In the genomic region with DNA sequence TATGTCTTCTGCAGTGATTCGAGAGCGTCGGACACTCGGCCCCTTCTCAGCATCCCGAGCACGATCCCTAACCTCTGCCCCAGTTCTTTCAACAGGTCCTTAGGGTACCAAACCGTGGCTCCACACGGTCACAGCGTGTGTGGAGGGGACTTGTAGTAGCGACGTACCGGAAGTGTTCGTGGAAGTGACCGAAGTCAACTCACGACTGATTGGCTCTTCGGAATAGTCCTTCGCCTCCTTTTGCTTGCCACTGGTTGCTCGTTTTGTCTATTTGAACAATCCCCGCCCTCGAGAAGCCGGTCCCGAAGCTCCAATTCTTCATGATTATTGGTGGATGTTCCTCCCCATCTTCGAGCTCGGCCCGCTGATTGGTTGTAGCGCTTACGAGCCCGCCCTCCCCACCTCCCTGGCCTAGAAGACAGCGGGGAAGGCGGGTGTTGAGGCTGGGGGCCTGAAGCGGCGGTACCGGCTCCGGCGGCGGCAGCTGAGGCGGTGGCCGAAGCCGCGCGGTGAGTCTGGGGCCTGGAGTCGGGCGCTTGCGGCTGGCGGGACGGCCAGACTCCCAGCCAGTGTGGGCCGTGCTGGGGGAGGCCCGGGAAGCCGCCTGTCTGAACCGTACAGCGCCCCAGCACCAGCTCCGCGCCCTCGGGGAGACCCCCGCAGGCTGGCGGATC, we compare ENCODE assay signal across 8 mouse cellular contexts. TPM values are rescaled to one million over a fixed set of nuclear protein-coding genes. Genes with fewer than 3 reads are reported as not detected.
DNase-seq lines count a peak whose midpoint lies in the region; ATAC-seq and TF ChIP-seq lines count a peak whose summit lies in the region.

A gene (plus strand): TSS at position 433 of the 674 bp plus-strand sequence.

- peak within 1 kb of the TSS; percentile 90 for H3K9ac ChIP-seq in forebrain, embryonic 16.5 days (replicated peaks; ENCODE audit: low read depth, low read length)
- H3K9ac ChIP-seq in lung, embryonic 14.5 days, result peak within 1 kb of the TSS; percentile 86

- TF ChIP-seq CTCF in G1E (IDR thresholded peaks at IDR 0.05; ENCODE audit: low read depth, low read length), result no peak
- TF ChIP-seq CTCF in layer of hippocampus, adult 2 months (conservative IDR thresholded peaks at IDR 0.05), result no peak
- no peak for TF ChIP-seq CTCF in lung, embryonic 14.5 days (IDR thresholded peaks at IDR 0.05; ENCODE audit: low read depth)
- no peak for TF ChIP-seq CTCF in olfactory bulb, adult 2 months (IDR thresholded peaks at IDR 0.05; ENCODE audit: insufficient read depth, low read depth, low read length)
- 0 out of 2 replicates have a peak, but pooled peaks have one; percentile 13 for TF ChIP-seq CTCF in thymus, adult 2 months (IDR thresholded peaks at IDR 0.05; ENCODE audit: borderline replicate concordance, control insufficient read depth, extremely low read depth, insufficient read depth, low read length, poor library complexity)

- H3K4me2 ChIP-seq in forebrain, embryonic 16.5 days (ENCODE audit: low read length), result peak within 1 kb of the TSS; percentile 70
- peak within 1 kb of the TSS; percentile 79 for H3K4me2 ChIP-seq in lung, embryonic 14.5 days

- peak; percentile 65 for TF ChIP-seq POLR2A in olfactory bulb, adult 2 months (IDR thresholded peaks at IDR 0.05; ENCODE audit: insufficient read depth, low read depth, low read length)
- TF ChIP-seq POLR2A in thymus, adult 2 months (IDR thresholded peaks at IDR 0.05; ENCODE audit: control insufficient read depth, extremely low read depth, insufficient read depth, low read length, poor library complexity), result peak; percentile 85

- peak within 1 kb of the TSS; percentile 81 for H3K27ac ChIP-seq in forebrain, embryonic 16.5 days (ENCODE audit: low read length)
- H3K27ac ChIP-seq in layer of hippocampus, adult 2 months, result peak within 1 kb of the TSS; percentile 89
- 0 out of 2 replicates have a peak within 1 kb of the TSS, but pooled peaks have one; percentile 43 for H3K27ac ChIP-seq in lung, embryonic 14.5 days (ENCODE audit: low read depth)
- H3K27ac ChIP-seq in olfactory bulb, adult 2 months (ENCODE audit: insufficient read depth, low read depth, low read length), result peak within 1 kb of the TSS; percentile 27; the same call in 1 of the 2 replicates
- H3K27ac ChIP-seq in thymus, adult 2 months (ENCODE audit: control insufficient read depth, insufficient read depth, low read length), result peak within 1 kb of the TSS; percentile 28; the same call in 1 of the 2 replicates

- ATAC-seq in G1E (ENCODE audit: extremely low read depth, insufficient number of reproducible peaks, low FRiP score, poor library complexity, severe bottlenecking), result peak; percentile 91
- ATAC-seq in forebrain, embryonic 16.5 days, result peak; percentile 98
- peak; percentile 96 for ATAC-seq in lung, embryonic 14.5 days (ENCODE audit: insufficient read depth)

- H3K9me3 ChIP-seq in G1E (replicated peaks), result no peaks in the 10 kb centered on the region
- H3K9me3 ChIP-seq in forebrain, embryonic 16.5 days (ENCODE audit: control insufficient read depth, low read length), result no peaks in the 10 kb centered on the region
- no peaks in the 10 kb centered on the region for H3K9me3 ChIP-seq in lung, embryonic 14.5 days (ENCODE audit: low read depth, low read length)

- intact Hi-C loops in heart, postnatal 36 days (cut with DNase I), result no loop called here

- DNase-seq in G1E (ENCODE audit: low spot score), result peak; percentile 99
- DNase-seq in cerebellum, adult 18-20 months, result peak; percentile 92 to 98
- DNase-seq in heart, postnatal 36 days, result peak; percentile 92 to 93
- peak; percentile 92 to 98 for DNase-seq in layer of hippocampus, adult 2 months (ENCODE audit: low spot score in 2 of 2)
- peak; percentile 98 for DNase-seq in lung, embryonic 14.5 days
- peak; percentile 95 for DNase-seq in thymus, adult 2 months

- under 1% methylated on average over 46 of the region's 56 CpGs for WGBS in forebrain, embryonic 16.5 days
- under 1% methylated on average over 56 of the region's 56 CpGs for WGBS in lung, embryonic 14.5 days
- under 1% methylated on average over 56 of the region's 56 CpGs for WGBS in olfactory bulb, adult 2 months
- WGBS in thymus, adult 2 months, result under 1% methylated on average over 56 of the region's 56 CpGs

- H3K36me3 ChIP-seq in G1E (replicated peaks), result peaks cover 34% of the 10 kb centered on the region
- H3K36me3 ChIP-seq in forebrain, embryonic 16.5 days (ENCODE audit: control insufficient read depth, insufficient read depth), result peaks cover 8% of the 10 kb centered on the region
- H3K36me3 ChIP-seq in lung, embryonic 14.5 days (ENCODE audit: insufficient read depth), result peaks cover 11% of the 10 kb centered on the region
- peaks cover 6% of the 10 kb centered on the region for H3K36me3 ChIP-seq in thymus, adult 2 months (ENCODE audit: control insufficient read depth, insufficient read depth, low read length)

- H3K27me3 ChIP-seq in G1E (ENCODE audit: insufficient read depth, low read length), result no peaks in the 10 kb centered on the region
- no peaks in the 10 kb centered on the region for H3K27me3 ChIP-seq in forebrain, embryonic 16.5 days (replicated peaks; ENCODE audit: control insufficient read depth, insufficient read depth, low read length)
- no peaks in the 10 kb centered on the region for H3K27me3 ChIP-seq in lung, embryonic 14.5 days (ENCODE audit: insufficient read depth, low read length)
- no peaks in the 10 kb centered on the region for H3K27me3 ChIP-seq in thymus, adult 2 months (ENCODE audit: control insufficient read depth, insufficient read depth, low read length)

- H3K4me1 ChIP-seq in G1E (ENCODE audit: insufficient read depth, low read depth, low read length), result peaks cover 33% of the 10 kb centered on the region
- peaks cover 35% of the 10 kb centered on the region for H3K4me1 ChIP-seq in forebrain, embryonic 16.5 days (replicated peaks; ENCODE audit: control insufficient read depth, insufficient read depth, low read length)
- H3K4me1 ChIP-seq in lung, embryonic 14.5 days (ENCODE audit: insufficient read depth), result peaks cover 8% of the 10 kb centered on the region; the same call in 1 of the 2 replicates
- peaks cover 8% of the 10 kb centered on the region for H3K4me1 ChIP-seq in olfactory bulb, adult 2 months (ENCODE audit: control insufficient read depth, insufficient read depth, low read length)
- H3K4me1 ChIP-seq in thymus, adult 2 months (replicated peaks; ENCODE audit: control insufficient read depth, insufficient read depth, low read length), result peaks cover 24% of the 10 kb centered on the region

- H3K4me3 ChIP-seq in G1E (ENCODE audit: low read depth, low read length), result peak within 1 kb of the TSS; percentile 86
- peak within 1 kb of the TSS; percentile 88 for H3K4me3 ChIP-seq in forebrain, embryonic 16.5 days (replicated peaks; ENCODE audit: low read length)
- H3K4me3 ChIP-seq in layer of hippocampus, adult 2 months, result peak within 1 kb of the TSS; percentile 93
- H3K4me3 ChIP-seq in lung, embryonic 14.5 days (ENCODE audit: low read depth, low read length), result peak within 1 kb of the TSS; percentile 96
- peak within 1 kb of the TSS; percentile 70 for H3K4me3 ChIP-seq in olfactory bulb, adult 2 months (ENCODE audit: insufficient read depth, low read depth, low read length)
- H3K4me3 ChIP-seq in thymus, adult 2 months (ENCODE audit: control insufficient read depth, insufficient read depth, low read length), result peak within 1 kb of the TSS; percentile 72

RNA-seq across cellular contexts. Expression of the gene that starts here (rescaled TPM):
- total RNA-seq in G1E (2014; fragmentation: Nextera tagmentation) (35.1 and 41.7 TPM in 2 replicates), G1E (2017) (11.7 and 13.8 TPM in 2 replicates)
- polyA plus RNA-seq in G1E (2012), result 8.9 and 11.3 TPM in 2 replicates
- 23.1 and 24.2 TPM in 2 replicates for polyA plus RNA-seq in forebrain, embryonic 16.5 days (2015; fragmentation: Nextera tagmentation; extraction: Ambion mirVana)
- 10 to 100 TPM; 50.7 to 51.4 TPM for total RNA-seq in heart, postnatal 36 days (2021)
- total RNA-seq in layer of hippocampus, adult 2 months (2021), result 100 to 1,000 TPM in 1 of 2 experiments, 10 to 100 TPM in 1; 95.2 to 100 TPM
- 21.3 and 23.5 TPM in 2 replicates for polyA plus RNA-seq in lung, embryonic 14.5 days (2014; fragmentation: Nextera tagmentation; extraction: Ambion mirVana)
- 53.3 TPM in 1 of 2 replicates, not detected in the other for polyA plus RNA-seq in olfactory bulb, adult 2 months (2012; ENCODE audit: insufficient read depth, insufficient read length, low replicate concordance, missing spikeins)
- 25.0 and 31.5 TPM in 2 replicates for polyA plus RNA-seq in thymus, adult 2 months (2012; rRNA removed)

Comparison
In these comparisons a context has a peak if more than half of its experiments do, and no peak if none do; other contexts are left out.
1. Peak in every context shown above with its lines: DNase-seq, ATAC-seq, H3K4me3 ChIP-seq and H3K27ac ChIP-seq.
2. H3K27ac ChIP-seq: peak in every context shown above with its lines; median percentile 89 in layer of hippocampus, adult 2 months; 81 in forebrain, embryonic 16.5 days; 43 in lung, embryonic 14.5 days; 28 in thymus, adult 2 months; 27 in olfactory bulb, adult 2 months.